Mouse (Mus musculus) cerebellum, adult 9-10 months (tissue): ENCODE data around the gene Fbxl13.
A peak's percentile ranks its signal among the peaks of the same experiment; 100 is the strongest.
"Not testable (repeated sequence)": the region's sequence is repeated elsewhere in the genome, so short reads cannot be mapped to it uniquely, and the experiment has no call there.

Experiments
- DNase-seq: peaks from one replicate; pipeline ENCODE4 v3.0.0; 2022

The Fbxl13 gene

DNA sequence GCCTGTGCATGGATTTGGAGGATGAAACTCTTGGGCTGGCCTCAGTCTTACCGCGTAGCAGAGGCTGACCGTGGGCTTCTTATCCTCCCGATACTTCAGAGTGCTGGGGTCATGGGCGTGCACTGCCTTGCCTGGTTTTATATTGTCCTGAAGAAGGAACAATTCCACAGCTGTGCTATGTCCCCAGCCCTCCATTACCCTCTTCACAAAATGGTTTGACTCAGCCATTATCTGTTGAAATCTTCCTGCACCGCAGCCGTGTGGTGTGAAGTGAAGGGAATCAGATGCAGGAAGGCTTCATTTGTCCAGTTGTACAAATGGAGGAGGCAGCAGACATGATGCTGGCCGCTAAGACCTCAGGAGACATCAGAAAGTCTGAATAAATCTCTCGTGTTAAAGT, 11.5 kb upstream of the Fbxl13 start:
- no peak for DNase-seq

DNA sequence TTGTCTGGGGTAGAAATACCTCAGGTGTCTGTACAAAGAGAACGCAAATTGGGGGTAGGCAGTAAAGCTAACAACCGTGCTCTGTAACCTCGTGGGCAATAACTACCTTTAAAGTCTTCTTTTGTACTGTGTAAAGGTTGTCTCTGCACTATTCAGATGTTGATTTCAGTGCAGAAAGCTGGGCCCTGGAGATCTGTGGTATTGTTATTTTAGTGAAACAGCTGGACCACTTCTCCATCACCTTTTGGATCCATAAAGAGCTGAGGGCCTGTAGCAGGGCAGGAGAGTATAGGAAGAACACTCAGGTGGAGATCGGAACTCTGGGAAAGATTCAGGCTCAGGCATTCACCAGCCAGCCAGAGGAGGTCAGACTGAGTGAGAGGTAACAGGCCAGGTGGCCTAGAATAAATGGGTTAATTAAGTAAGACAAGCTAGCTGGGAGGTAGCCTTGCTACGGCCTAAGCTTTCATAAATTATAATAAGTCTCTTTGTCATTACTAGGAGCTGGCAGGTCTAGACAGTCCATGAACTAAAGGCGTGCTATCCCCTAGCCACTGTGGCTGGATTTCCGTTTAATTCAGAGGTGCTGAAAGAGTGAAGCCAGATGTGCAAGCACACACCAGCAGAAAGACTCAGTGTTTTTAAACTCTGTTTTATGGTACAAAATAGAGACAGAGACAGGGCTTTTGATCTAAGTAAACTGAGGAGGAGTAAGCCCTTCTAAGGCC, 6.6 kb upstream of the Fbxl13 start:
- DNase-seq, result no peak

DNA sequence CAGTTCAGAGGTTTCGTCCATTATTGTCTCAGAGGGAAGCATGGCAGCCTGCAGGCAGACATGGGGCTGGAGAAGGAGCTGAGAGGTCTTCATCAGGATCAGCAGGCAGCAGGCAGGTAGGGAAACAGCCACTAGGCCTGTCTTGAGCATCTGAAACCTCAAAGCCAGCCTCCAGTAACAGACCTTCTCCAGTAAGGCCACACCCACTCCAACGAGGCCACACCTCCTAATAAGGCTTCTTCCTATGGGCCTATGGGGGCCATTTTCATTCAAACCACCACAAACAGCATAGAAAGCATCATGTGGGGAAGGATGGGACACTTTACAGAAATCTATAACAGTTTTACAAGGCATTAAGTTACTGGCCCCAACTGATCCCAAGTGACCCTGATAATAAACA, 5.3 kb upstream of the Fbxl13 start:
- no peak for DNase-seq

DNA sequence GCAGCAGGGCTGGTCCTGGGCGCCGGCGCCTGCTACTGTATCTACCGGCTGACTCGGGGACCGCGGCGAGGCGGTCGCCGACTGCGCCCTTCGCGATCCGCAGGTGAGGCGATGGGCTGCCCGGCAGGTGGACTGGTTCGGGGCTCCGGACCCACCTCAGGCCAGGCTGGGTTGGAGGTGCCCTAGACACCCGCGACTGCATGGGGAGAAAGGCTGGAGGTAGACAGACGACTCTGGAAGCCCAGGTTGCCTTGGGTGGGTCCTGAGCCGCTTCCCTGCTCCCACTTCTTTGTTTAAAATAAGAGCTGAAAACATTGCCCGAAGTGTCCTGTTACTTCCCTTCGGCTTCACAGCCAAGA, 678 bp upstream of the Fbxl13 start:
- DNase-seq, result no peak

DNA sequence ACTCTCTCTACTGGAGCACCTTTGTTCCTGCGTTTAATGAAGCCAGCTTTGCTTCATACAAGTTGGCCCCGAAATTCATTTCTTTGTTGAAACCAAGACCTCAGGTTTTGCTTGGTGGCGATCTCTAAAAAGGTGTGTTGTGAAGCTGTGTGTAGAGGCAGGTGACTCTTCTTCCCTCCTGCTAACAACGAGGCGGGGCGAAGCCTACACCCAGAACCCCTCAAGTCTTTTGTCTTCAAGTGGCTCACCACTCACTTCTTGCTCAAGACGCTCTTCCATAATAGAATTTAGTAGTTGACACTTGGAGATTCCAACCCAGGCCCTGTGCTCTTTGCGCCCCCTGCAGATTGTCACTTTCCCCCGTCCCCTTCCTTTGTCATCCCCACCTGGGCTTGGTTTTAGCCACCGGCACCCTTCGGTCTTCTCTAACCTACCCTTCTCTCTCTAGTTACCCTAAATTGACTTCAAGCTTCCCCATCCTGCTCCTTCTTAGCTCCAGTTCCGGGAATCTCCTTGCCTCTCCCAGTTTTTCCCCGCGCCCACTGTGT, 469 bp downstream of the Fbxl13 start:
- DNase-seq, result no peak

DNA sequence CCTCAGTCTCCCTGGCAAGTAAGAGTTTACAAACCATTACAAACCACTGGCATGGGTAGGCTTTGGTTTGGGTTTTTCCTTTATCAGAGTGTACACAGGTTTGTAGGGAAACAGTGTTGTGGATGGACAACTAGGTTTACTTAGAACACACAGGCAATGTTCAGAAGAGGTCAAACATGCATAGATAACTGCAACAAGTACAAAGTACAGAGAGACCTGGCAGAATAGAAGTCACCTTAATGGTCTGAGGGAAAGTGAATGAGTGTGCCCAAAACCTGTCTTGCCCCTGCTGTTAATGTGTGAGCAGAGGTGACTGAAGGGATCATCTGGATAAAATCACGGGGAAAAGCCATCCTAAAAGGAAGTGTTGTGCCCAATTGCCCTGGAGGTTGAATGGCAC, 1.8 kb downstream of the Fbxl13 start:
- DNase-seq, result no peak

DNA sequence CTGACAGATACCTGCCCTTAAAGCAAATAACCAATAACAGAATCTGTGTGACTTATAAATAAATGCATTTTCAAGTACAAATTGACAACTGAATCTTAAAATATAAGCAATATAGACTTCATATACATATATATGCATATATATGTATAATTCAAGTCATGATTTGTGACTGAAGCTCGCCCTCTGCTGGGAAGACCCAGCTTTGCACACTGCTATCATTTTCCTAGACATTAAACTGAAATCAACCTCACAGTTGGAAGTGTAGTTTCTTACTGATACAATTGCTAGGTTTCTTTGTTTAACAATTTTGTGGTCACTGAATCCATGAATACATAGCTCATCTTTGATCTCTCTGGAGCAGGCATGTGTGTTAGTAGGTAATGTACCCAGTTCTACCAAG, 4.5 kb downstream of the Fbxl13 start:
- peak; percentile 53 for DNase-seq

DNA sequence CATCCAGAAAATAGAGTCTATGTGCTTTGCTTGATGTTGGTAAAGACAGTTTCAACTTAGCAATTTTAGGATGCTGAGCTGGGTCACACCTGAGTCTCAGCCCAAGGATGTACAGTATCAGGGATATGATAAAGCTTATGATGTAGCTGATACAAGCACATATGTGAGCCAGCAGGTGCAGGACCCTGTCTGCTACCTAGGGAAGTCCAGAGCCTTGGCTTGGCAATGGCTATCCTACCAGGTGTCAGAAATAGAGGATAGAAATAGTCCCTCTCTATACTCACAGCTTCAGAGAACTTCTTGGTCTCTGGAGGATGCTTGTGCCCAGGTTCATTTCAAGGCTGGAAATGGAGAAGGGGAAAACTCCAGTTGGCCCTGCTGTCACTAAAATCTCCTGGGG, 19.5 kb downstream of the Fbxl13 start:
- DNase-seq, result no peak

DNA sequence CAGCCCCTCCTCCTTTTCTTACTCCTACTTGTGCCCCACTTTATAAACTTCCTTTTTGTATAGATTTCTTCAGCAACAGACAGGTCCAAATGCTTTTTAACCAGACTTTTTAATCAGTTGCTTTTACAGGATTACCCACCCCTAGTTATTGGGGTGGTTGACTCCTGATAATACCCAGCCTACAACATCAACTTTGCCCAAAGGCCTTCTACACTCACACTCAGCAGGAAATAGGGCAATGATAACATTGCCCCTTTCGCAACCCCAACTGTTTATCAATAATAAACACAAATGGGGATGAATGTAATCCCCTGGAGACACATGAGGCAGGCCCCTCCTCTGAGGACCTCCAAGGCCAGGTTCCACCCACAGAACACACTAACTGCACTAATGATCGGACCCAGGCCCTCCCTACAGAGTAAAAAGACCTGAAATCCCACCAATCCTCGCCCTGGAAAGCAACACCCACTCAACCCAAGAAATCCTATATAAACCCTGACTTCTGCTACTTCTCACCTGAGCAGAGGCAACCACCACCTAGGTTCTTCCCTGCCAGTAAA, 28.9 kb downstream of the Fbxl13 start:
- DNase-seq, result no peak

DNA sequence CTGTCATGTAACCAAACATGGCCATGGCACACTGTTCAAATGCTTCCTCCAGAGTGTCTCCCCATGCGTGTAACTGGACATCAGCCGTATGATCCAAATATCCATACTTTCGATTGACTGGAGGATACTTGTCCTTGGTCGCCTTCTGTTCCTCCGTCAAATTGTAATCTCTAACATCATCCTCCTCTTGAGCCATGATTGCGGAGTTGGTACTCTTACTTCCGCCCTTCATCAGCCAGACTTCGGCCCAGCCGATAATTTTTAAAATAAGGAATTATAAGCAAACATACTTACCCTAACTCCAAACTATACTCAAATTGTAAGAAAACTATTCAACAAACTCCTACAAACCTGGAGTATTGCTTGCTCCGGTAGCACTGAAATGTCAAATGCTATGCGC, 31.1 kb downstream of the Fbxl13 start:
- DNase-seq, result not testable (repeated sequence)

DNA sequence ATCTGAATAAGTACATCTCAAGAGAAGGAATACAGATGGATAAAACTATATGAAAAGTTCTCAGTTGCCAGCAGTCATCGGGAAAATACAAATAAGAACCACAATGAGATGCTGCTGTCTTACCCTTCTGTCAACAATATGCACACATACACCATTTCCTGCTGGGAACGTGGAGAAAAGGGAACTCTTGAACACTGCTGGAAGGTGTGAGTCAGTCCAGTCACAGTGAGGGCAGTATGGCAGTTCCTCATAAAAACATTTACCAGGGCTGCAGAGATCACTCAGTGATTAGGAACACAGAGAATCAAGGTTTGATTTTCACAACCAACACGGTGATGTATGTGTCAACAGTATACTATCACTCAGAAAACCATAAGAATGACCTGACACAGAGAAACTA, 34.4 kb downstream of the Fbxl13 start:
- no peak for DNase-seq

DNA sequence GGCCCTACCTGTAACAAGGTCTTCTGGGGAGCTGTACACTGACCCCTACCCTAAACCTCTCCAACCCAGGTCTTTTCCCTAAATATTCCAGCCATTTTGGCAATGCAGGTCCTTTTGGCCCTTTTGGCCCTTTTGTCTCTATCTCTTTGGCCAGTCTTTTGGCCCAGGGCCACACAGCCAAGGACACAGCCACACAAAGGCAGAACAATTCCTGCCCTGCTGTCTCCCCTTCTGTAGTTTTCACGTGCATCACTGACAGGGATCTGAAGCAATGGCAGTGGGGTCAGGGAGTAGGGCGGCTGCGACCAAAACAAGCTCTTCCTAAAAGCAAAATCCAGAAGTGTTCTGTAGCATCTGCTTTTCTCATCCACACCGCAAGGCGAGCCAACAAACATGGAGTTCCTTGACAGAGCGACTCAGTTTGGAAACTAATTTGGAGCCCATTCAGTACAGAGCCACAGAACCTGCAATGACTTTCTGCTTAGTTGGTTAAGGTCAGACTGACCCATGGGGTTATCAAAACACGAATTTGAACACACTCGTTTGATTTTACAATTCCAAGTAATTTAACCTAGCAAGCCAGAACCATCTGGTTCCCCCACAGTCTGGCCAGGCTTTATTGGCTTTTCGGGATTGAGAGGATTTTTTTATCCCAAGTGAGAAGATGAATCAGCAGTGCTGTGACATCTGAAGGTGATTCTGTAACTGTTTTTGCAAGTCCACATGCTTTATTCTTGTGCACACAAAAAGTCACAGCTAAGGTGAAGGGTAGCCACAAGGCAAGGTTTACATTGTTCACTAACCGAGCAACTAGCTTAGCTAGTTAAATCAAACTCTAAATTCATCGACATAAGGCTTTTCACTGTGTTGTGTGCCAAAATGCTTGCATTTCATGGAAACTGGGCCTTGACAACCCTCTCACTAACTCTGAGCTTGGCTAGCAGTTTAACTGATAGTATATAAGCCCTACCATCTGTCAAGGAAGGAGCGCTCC, 36.8 kb downstream of the Fbxl13 start:
- peak; percentile 36 for DNase-seq

DNA sequence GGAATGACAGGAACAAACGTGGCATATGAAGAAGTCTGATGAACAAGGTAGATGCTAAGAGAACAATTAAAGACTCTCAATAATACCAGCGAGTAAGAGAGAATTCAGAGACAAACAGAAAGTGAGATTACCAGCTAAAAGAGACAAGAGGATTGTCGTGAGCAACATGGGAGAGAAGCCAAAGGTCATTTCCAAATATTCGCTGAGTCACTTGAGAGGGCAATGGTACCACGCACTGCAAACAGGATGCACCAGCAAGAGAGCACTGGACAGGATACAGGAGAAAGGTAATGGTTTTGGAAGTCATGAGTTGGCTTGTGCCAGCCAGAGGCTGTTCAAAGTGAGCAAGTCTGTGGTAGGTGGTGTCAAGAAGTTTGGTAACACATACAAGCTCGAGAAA, 39.5 kb downstream of the Fbxl13 start:
- no peak for DNase-seq

DNA sequence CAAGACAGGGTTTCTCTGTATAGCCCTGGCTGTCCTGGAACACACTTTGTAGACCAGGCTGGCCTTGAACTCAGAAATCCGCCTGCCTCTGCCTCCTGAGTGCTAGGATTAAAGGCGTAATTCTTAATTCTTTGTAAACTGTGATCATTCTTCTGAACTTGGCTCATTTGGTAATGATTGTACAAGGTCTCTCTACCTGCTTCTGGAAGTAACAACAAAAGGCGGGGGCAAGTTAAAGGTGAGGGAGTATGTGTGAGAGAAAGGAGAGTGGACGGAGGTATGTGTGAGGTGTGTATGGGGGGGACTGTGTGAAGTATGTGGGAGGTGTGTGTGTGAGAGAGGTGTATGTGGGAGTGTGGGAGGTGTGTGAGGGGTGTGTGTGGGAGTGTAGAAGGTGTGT, 45.5 kb downstream of the Fbxl13 start:
- DNase-seq, result no peak

DNA sequence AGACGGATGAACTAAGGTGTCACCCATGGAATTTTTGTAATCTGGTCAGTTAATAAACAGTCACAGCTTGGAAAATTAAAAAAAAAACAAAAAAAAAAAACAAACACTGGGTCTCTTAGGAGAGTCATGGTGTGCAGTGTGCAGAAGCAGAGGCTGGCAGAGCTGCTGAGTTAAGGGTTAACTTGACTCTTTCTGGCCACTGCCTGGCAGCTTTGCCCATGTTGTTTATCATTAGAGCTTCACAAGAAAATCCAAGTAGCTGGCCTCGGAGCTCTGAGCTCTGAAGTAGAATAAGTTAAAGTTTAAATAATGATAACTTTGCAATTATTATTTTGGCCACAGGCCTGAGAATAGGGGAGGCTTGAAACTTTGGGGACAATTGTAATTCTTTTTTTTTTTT, 45.9 kb downstream of the Fbxl13 start:
- not testable (repeated sequence) for DNase-seq

DNA sequence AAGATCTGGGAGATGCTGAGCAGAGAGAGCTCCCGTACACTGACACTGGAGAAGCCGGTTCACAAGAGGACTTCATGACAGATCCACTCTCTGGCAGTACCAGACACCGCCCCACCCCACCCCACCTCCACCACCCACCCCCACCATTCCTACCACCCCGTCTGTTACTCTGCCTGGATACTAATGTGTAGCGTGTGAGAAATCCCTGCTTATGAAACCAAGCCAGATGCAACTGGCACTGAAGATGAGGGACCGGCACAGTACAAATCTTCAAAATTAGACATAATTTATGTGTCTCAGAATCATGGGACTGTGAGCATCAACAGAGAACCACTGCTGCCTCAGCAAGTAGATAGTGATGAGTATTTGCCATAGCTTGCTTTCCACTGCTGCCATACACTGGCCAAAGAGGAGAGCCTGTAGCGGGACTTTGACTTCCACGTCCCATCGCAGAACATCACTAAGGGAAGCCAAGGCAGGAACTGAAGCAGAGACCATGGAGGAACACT, 52.2 kb downstream of the Fbxl13 start:
- no peak for DNase-seq

DNA sequence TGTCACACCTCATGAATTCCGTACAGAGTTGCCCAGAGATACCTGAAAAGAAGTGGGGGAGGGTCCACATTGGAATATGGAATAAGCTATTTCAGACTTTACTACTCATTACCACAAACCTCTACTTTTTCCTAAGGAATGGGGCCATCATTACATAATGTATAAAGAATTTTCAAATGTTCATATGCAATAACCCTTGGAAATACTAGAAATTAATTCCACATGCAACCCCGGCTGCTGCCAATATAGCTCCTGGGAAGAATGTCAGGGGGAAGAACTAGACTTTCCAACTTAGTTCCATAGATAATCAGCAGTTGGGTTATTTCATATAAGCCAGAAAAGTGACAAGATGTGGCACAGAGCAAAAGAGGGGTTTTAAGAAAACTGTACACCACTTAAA, 53.3 kb downstream of the Fbxl13 start:
- DNase-seq, result no peak

DNA sequence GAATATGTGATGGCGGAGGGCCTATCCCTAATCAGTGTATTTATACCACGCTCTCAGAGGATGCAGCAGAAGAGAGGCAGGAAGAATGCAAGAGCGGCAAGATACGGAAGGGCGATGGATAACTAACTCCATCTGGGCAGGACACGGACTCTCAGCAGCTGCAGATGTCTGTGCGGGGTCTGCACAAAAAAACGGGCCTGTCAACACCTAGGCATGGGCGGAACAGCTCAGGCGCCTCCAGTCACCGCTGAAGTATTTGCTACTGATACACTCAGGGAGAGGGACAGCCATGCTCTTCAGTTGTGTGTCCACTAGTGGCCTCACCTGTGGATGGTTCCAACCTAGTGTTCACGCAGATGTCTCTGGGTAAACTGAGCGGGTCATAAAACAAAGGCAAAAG, 57.2 kb downstream of the Fbxl13 start:
- no peak for DNase-seq

DNA sequence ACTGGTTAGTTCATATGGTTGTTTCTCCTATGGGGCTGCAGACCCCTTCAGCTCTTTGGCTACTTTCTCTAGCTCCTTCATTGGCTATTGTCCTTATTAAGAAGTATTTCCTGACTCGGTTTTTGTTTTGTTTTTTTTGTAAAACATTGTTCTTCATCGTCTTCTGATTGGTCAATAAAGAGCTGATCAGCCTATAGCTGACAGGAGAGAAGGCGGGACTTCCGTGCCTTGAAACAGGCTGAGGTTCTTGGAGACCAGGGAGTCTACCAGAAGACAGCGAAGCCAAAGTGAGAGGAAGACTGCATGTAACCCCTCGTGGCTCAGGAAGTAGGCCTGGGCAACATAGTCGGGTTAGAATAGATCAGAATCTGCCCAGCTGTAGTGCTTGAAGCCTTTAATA, 57.8 kb downstream of the Fbxl13 start:
- no peak for DNase-seq

DNA sequence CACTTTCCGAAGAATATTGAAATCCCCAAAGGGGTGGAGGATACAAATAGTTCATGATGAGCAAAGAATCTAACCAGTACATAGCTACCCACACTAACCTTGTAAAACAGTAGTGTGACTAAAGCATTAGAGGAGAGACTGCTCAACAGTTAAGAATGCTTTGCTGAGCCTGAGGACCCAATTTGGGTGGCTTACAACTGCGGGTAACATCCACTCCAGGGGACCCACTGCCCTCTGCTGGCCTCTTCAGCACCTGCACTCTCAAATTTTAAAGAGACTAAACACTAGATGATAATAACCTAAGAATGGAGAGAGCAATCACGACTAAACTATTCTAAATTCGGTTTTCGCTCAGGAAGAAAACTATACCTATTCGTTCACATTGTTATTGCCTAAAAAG, 58.7 kb downstream of the Fbxl13 start:
- DNase-seq, result peak; percentile 5

DNA sequence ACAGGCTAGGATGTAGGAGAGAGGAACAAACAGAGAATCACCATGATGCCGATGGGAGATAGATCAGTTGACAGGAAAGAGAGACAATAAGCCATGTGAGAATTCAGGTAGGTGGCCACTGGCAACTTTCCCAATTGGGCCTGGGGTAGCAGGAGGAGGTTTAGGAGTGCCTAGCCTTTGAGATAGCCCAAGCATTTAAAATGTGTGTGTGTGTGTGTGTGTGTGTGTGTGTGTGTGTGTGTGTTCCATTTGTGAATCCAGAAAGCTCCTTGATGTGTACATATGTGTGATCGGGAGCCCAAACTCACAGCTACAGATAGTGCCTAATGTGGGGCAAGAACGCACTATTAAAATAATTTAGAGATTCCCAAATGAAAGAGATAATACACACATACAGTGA, 67.3 kb downstream of the Fbxl13 start:
- DNase-seq, result no peak

DNA sequence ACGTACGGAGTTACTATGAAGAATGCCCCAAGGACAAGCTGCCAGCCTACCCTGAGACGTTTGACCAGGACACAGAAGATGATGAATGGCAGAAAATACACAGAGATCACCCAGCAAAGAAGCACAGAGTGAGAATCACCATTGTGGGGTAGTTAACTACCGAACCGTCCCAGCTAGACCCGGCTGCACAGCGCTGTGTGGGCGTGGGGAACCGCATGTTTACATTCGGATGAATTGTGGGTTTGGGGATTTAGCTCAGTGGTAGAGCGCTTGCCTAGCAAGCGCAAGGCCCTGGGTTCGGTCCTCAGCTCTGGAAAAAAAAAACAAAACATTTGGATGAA, 70.3 kb downstream of the Fbxl13 start:
- no peak for DNase-seq

DNA sequence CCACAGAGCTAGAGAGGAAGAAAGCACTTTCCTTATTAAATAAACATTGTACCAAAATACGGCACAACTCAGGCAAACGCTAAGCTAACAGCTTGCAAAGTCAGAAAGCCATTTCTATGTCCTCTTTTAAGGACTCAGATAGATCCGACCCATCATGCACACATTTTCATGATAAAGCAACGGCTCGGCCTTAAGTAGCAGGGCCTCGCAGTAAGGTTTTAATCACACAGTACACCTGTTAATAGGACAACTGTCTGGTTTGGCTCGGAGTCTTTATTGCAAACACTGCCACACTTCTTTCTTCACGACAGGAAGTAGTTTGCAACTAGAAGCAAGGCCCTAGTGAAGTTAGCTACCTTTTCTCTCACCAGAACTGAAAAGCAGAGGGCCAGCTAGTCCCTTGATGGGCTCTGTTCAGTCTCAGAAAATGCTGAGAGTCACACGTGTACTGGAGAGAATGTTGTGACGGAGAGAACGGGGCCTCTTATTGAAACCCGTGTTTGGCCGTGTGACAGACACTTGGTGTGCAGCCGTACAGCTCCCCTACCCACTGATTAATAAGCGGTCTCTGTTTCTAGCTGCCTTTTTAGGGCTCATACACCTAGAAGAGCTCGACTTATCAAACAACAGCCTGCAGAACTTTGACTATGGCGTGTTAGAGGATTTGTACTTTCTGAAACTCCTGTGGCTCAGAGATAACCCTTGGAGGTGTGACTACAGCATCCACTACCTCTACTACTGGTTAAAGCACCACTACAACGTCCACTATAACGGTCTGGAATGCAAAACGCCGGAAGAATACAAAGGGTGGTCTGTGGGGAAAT, 70.8 kb downstream of the Fbxl13 start:
- DNase-seq, result no peak
